Mouse (Mus musculus): ENCODE measurements around the gene Ntrk1.

Ntrk1 gene

DNA sequence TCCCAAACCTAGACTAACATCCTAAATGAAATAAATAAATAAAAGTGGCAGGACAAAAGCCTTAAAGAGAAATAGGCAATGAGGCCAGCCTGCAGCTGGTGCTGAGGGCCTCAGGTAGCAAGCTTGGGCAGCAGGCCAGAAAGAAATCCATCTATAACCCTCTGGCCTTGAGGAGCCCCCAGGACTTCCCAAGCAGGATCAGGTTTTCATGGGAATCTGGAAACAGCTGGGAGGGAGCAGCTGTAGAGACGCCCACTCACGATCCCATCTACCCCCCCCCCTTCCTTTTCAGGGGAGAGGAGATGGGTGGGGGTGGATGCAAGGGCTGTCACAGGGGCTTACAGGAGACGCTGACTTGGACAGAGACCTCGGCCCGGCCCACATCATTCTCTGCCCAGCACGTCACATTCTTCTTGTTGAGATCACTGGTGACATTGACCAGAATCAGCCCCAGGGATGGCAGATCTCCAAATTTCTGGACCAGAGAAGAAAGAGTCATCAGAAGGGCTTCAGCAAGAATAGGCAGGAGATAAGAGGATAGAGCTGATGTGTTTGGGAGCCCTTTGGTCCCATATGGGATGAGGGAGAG is 9.2 kb downstream of the Ntrk1 start:
- no peak for DNase-seq (ENCODE audit: low spot score in 2 of 2)

DNA sequence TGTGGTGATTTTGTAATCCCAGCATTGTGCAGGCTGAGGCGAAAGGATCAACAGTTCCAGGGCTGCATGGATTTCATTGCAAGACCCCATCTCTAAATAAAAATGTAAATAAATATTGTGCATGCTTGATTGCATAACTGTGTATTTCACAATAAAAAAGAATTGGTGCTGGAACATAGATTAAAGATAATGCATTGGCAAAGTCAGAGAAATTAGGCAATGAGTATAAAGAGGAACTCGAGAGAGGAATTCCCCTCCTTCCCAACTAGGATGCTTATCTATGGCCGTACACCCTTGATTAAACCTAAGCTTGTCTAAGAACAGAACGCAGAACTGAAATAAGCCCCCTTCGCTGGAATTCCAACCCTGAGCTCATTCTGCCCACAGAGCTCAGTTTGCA is 9.8 kb downstream of the Ntrk1 start:
- no peak for DNase-seq (ENCODE audit: low spot score in 2 of 2)

DNA sequence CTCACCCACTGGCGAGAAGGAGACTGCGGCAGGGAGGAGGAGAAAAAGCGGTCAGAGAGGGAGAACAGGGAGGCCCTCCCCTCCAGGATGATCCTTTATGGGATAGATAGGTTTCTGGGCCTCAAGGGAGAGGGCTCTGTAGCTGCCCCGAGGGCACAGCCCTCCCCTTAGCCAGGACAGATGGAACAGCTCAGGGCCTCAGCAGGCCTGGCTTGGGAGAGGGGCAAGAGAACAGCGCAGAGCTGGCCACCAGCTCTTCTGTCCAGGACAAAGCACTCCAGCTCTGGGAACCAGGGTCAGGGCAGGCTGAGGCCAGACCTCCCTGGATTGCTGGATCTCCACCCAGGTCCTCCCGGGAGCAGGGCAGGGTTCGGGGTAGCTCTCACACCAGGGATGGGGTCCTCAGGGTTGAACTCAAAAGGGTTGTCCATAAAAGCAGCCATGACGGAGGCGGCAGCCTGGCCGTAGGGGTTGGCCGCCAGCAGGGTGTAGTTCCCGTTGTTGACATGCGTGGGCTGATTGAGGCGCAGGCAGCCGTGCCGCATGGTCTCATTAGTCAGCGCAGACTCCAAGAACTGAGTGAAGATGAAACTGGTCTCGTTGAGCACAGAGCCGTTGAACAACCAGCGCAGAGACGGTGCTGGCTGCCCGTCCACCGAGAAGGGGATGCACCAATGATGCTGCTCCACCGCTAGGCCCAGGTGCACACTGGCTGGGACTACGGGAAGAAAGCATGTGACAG is 11.5 kb downstream of the Ntrk1 start:
- DNase-seq (ENCODE audit: low spot score in 2 of 2) = no peak

DNA sequence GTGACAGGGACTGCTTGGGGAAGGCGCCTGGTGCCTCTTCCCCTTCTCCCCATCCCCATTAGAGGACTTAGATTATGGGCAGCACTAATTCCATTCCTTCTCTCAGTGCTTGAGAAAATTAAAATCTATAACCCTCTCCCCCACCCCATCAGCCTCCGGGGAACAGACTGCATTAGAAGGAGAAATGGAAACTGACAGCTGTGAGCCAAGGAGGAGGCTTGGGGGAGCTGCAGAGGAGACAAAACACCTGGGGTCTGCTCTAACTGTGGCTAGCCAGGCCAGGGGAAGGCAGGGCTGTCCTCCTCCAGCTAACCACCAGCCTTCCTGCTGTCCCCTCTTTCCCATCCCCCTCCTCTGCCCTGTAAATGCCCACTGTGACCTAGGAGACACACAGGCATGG is 15.9 kb downstream of the Ntrk1 start:
- no peak for DNase-seq (ENCODE audit: low spot score in 2 of 2)

DNA sequence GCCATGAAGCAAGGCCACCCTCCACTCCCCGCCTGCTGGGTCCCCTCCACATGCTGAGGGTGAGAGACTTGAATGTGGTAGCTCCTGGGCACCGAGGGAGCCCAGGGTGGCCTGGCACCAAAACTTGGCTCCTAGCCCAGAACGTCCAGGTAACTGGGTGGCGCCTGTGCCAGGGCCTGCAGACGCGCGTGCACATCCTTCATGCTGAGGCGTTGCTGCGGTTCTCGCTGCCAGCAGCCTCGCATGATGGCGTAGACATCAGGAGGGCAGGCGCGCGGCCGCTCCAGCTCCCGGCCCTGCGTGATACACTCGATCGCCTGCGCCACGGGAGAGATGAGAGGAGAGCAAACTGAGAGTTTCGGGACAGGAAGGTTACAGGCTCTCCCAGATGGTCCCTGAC is 16.7 kb downstream of the Ntrk1 start:
- DNase-seq (ENCODE audit: low spot score in 2 of 2) = no peak

DNA sequence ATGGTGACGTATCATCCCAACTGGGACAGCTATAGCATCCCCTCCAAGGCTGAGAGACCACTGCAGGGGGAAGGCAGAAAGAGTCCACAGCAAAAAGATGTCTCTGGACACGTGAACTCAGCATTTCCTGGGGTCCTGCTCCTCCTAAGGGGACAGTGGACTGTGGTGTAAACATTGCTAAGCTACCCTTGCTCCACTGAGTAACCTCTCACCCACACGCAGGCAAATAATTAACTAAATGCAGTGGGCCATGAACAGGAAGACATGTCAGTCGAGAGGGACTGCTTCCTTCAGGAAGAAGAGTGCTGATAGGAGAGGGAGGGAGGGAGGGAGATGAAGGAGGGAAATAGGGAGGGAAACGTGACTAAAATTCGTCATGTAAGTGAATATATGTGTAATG is 23.9 kb downstream of the Ntrk1 start:
- no peak for DNase-seq (ENCODE audit: low spot score in 2 of 2)

DNA sequence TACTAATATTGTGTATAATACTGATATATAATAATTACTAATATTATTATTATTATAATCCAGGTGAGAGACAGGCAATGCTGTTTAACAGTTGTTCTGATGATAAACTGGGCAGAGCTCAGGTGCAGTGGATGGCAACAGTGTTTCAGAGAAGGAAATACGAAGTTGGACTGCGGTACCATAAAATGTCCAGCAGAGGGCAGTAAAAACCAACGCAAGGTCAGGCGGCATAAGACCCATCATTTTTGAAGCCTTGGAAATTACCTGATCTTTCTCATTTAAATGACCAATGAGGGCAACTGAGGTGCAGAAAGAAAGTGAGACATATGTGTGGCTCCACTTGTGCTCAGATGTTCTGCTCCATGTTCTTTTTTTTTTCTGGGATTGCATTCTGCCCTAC is 24.7 kb downstream of the Ntrk1 start:
- DNase-seq (ENCODE audit: low spot score in 2 of 2) = peak; percentile 42 to 57

DNA sequence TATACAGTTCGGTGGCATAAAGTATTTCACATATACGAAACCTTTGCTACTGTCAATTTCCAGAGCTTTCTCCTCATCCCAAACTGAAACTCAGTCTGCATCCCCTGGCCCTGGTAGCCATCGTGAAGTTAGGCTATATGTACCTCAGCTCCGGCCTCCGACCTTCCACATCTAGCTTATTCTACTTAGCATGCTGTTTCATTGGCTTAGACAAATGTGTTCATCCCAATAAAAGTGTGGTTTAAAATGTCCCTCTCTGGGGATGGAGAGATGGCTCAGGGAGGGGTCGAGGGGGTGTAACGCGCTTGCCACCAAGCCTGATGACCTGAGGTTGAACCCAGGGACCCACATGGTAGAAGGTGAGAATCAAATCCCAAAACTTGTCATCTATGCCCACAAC is 25.5 kb downstream of the Ntrk1 start:
- no peak for DNase-seq (ENCODE audit: low spot score in 2 of 2)

DNA sequence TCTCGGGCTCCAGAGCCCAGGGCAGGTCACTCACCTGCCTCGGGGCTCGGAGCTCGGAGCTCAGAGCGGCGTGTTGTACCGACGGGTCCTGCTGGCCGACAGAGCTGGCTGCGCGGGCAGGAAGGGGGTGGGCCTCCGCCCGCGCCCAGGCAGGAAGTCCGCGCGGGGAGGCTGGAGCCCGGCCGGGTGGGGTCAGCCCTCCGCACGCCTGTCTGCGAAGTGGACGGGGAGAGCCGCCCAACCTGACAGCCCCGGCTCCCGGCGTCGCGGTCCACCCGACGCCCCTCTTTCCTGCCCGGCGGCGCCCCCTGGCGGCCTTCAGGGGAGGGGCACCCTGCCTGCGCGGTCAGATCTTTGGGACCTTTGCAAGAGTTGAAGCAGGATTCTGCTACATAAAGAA is 26.1 kb downstream of the Ntrk1 start:
- DNase-seq (ENCODE audit: low spot score in 2 of 2) = peak in 1 of 2 experiments; percentile 25

DNA sequence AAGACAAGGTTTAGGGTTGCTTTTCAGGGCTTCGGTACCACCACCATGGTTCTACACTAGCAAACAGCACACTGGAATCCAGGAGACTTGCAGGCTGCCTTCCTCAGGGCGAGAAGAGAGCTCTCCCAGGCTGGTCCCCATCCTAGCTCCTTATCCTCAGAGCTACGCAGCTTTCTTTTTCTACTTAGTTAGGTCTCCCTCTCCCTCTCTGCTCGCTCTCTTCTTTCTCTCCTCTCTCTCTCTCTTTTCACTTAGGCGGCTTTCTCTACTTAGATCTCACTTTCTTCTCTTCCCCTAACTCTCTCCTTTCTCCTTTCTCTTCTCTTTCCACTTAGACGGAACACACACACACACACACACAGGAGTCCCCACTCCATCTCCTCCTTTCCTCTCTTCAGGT is 26.5 kb downstream of the Ntrk1 start:
- no peak for DNase-seq (ENCODE audit: low spot score in 2 of 2)

DNA sequence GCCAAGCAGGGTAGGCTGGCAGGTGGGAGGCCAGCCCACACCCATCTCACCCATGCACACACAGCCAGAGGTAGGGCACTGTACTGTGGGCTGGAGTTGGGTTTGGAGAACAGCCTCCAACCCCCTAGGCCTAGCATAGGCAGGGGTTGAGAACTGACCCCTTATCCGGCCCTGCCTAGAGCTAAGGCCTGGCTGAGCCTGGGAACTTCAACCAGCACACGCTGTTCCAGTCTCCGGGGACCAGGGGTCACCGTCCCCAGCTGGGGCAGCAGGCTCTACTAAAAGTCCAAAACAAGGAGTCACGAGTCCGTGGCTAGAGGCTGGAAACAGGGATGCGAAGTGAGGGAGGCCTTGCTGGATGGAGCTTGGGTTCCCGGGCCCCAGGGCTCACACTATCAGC is 27.2 kb downstream of the Ntrk1 start:
- no peak for DNase-seq (ENCODE audit: low spot score in 2 of 2)

DNA sequence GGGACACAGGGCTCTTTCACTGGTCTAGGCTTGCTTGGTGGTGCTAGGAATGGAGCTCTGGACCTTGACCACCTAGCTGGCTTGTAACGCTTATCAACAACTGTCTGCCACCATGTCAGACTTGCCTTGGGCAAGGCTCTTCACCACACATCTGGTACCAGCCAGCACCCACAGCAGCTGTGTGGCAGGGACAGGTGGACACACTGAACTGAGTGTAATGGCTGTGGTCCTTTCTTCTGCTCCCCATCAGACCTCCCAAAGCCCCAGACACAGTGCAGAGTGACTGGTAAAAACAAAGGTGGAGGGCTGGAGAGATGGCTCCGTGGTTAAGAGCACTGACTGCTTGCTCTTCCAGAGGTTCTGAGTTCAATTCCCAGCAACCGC is 28.7 kb downstream of the Ntrk1 start:
- DNase-seq (ENCODE audit: low spot score in 2 of 2) = no peak

DNA sequence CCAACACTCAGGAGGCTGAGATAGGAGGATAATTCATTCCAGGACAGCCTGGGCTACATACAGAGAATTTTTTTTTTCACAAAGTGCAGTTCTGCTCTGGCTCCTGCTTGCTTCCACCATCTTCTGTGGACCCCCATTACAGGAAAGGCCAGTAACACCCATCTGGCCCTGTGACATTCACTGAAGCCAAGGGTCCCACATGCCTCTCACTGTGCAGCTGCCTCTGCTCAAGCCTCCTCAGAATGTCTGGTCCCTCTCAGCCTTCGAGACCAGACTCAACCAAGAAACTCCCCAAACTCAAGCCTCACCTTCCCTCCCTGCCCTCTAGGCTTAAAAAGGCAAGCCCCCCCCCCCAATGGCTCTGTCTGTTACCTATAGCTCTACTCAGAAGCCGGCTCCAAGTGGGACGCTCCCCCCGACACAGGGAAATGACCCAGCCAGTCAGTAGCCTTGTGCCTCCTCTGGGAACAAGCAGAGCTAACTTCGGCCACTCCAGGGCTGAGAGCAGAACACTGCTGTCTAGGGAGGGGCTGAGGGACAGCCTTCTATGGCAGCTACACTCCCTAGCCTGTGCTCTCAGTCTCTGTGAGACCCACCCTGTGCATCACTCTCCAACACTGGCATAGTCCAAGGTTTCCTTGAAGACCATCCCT is 29.2 kb downstream of the Ntrk1 start:
- no peak for DNase-seq (ENCODE audit: low spot score in 2 of 2)

DNA sequence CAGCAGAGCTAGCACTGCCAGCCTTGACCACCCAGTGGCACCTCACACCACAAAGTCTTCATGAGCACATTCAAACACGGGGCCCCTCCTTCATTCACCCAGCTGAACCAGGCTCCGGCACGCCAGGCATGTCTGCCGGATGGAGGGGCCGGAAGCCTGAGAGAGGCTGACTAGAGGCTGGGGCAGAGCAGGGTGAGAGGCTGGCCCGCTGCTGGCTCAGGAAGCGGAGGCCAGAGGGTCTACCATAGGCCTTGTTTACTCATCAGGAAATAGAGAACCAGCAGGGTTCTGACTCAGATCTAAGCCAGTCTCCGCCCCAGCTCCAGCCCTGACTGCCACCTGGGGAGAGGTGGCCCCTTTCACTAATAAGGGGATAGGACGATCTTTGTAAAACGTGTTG is 29.9 kb downstream of the Ntrk1 start:
- DNase-seq (ENCODE audit: low spot score in 2 of 2) = no peak

DNA sequence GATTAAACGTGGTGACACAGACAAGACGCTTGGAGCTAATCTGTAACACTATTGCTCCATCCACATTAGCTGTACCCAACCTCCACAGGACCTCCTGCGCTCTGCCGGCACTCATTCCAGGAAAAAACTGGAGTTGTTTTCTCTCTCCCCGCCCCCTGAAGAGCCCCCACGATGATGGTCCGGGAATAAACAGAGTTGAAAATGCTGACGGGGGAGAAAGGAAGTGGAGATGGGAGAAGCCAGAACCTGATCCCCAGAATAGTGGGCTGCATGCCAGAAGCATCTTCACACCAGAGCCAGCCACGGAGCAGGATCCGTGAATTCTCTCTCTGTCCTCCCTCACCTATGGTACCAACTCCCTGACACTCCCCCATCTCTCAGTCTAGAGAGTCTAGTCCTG is 30.5 kb downstream of the Ntrk1 start:
- DNase-seq (ENCODE audit: low spot score in 2 of 2) = peak in 1 of 2 experiments; percentile 25

DNA sequence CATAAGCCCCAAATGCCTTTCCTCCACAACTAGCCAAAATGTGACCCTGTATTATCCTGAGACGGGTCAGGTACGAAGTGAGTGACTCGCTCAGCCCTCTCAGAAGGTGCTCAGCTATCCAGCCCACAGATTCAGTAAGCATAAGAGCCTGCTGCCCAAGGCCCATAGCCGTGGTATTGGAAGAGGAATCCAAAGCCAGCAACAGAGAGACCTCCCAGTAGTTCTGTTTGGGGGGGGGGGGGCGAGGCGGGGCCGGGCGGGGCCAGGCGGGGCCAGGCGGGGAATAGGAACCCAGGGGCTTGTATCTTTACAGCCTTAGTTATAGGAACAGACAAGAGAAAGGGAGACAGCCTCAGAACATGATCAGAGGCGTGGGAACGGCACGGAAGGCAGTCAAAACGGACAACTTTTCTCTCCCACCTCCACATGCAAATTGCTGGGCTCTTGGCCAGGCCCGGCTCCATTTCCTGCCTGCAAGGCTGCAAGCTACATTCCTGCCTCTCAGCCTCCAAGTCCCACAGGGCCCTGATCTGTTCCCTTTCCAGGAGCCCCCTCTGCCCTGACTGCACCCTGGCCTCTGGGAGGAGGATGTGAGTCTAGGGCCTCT is 31.2 kb downstream of the Ntrk1 start:
- DNase-seq (ENCODE audit: low spot score in 2 of 2) = peak; percentile 84 to 86

DNA sequence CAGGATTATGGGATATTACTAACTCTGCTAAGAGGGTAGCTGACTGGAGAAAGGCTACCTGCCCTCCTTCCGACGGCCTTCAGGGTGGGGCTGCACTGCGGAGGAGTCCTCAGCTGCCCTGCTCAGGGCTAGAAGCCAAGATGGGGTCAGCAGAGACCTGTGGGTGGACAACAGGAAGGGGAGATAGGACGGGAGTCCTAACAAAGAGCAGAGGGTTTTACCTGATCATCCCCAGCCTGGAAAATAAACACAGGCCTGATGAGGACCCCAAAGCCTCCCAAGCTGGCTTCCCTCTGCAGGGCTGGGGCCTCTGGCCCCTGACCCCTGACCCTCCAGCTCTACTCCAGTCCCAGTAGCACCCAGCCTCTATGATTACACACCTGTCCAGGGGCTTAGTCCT is 31.8 kb downstream of the Ntrk1 start:
- DNase-seq (ENCODE audit: low spot score in 2 of 2) = no peak

DNA sequence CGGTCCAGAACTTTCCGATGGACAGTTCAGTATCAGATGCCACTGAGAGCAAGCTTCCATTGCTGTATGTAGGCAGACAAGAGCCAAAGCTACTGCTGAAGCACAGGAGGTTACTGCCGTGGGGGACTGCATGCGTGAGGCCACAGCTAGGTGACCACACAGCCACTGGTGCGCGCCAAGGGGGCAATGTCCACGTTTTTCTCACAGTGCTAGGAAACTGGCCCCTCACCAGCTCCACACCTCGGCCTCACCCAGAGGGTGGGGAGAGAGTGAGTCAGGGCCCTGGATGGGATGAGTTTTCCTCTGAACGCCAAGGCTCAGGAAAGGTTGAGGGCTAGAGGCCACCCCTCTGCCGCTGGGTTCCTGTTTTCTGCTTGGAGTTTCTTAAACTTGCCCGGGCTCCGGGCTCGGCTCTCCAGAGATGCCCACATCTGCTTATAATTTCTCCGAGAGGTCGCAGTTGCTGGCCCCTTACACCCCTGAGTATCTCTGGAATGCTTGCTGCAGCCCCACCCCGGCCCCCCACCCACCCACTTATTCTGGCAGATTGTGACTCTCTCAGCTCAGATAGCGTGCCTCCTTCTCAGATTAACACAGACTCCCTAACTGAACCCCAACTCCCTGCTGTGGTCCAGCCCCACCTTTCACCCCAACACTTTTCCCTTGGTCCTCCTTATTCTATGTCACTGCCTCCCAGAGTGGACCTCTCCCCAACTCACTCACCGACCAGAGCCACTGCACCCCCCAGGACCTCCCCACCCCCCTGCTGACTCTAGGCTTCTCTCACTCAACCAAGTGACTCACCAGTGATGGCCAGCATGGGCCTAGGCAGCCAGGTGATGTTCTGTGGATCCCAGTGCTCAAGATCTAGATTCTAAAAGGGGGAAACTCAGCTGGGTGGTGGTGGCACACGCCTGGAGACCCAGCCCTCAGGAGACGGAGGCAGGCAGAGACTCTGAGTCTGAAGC is 33.3 kb downstream of the Ntrk1 start:
- no peak for DNase-seq (ENCODE audit: low spot score in 2 of 2)

DNA sequence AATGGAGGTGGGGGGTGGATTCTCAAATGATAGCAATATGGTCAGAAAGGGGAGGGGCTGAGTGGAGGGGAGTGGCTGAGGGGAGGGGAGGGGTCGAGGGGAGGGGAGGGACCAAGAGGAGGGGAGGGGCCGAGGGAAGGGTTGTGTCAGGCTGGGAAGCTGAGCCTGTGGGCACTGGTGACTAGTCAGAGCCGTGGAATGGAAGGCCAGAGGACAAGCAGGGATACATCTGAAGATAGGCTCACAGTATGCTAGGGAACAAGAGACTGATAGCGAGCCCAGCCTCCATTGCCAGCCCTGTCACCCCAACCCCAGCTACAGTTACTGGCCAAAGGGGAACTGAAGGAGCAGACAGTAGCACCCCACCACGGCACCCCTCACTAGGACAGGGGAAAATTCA is 36.3 kb downstream of the Ntrk1 start:
- no peak for DNase-seq (ENCODE audit: low spot score in 2 of 2)

DNA sequence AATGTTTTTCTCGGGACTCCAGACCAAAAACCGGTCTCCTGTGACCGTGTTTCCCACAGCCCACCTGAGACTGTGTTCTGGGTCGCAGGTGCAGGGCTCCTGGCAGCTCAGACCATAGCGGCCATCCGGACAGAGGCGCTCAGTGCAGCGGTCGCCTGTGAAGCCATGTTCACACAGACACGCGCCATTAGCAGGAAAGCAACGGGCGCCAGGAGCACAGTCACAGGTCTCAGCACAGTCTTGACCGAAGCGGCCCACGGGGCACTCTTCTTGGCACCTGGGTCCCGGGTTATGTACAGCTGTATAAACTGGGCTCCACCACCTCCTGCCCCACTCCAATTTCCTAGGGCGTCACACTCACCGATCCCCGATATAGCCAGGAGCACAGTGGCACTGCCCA is 38.5 kb downstream of the Ntrk1 start:
- DNase-seq (ENCODE audit: low spot score in 2 of 2) = no peak

DNA sequence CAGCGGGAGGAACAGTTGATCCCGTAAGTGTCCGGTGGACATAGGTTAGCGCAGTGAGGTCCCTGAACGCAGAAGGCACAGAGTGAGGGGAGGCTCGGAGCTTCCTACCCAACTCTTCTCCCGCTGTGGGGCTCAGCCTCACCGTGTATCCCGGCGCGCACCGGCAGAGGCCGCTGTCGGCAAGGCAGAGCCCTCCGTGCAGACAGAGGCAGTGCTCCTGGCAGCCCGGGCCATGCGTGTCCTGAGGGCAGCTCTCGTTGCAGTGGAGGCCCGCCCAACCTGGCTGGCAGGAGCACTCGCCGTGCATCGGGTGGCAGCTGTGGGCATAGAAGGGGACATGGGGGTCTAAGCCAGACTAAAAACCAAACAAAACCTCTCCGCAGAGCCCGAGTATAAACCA is 39.0 kb downstream of the Ntrk1 start:
- DNase-seq (ENCODE audit: low spot score in 2 of 2) = peak; percentile 84 to 90

DNA sequence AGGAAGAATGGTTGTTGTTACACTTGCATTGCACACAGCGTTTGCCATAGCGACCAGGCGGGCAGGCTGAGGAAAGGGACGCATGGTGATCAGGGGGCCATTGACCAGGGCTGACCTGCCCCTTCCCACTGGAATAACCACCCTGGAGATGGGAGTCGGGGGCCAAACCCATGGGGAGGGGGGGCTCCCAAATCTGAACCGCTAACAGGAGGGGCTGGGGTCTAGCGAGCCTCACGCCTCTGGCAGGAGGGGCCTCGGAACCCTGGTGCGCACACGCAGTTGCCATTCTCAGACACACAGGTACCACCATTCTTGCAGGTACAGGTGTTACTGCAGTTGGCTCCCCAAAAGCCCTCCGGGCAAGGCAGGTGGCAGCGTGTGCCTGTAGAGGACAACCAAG is 41.1 kb downstream of the Ntrk1 start:
- no peak for DNase-seq (ENCODE audit: low spot score in 2 of 2)
